Mouse (Mus musculus): ENCODE measurements around the gene Arpc3.

DNA sequence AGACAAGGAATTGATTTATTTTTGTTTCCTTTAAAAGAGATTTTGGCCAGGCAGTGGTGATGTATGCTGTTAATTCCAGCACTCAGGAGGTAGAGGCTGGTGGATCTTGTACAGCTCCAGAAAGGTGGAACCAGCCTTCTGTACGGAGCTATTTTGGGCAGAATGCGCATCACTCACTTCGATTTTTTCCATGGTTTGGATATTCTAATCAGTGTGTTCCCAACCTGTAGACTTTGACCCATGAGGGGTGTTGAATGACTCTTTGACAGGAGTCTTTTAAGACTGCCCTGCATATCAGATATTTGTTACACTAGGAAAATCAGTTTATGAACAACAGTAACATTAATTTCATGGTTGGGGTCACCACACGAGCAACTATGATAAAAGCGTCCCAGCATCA, 59.6 kb downstream of the Arpc3 start:
- TF ChIP-seq POLR2A (IDR thresholded peaks at IDR 0.05; ENCODE audit: borderline replicate concordance, low read depth, low read length) (no peak), CTCF (IDR thresholded peaks at IDR 0.05; ENCODE audit: low read depth, low read length) (no peak)
